Mouse (Mus musculus) megakaryocyte, embryonic 14.5 days (primary cell): ENCODE data around the gene Gnai3.

Source experiments
- FLI1 ChIP-seq: IDR thresholded peaks from 2 replicates; pipeline ENCODE4 v1.6.1; 2012; ENCODE audit warnings: low read length, inconsistent platforms, mixed read lengths
- GATA1 ChIP-seq: IDR thresholded peaks from 3 replicates; pipeline ENCODE4 v1.6.1; 2012; ENCODE audit warnings: mixed read lengths, low read length, inconsistent platforms, borderline replicate concordance

- TF ChIP-seq GATA1 (no peak), FLI1 (no peak)
These were observed 14.1 kb downstream of the Gnai3 start for GRCm38 (mm10) chr3:108131821-108132220.
